ENCODE assay signal across 20 mouse cellular contexts in genomic region chr11:18031049-18031448, GRCm38 (mm10).
DNase-seq lines count a peak whose midpoint lies in the region; ATAC-seq lines count a peak whose summit lies in the region.
"Had no signal": no experiment of that assay in that cellular context is flagged by ENCODE, and none has a peak within 500 bp of the region (broad histone marks: within the 10 kb centered on the region; RNA-seq: fewer than 3 reads in every experiment).

No protein-coding gene starts in this region.

- no peaks in the 10 kb centered on the region for H3K9me3 ChIP-seq in midbrain, embryonic 11.5 days (ENCODE audit: control insufficient read depth, low read length)
- H3K9me3 ChIP-seq in midbrain, embryonic 13.5 days, result no peaks in the 10 kb centered on the region
- H3K9me3 ChIP-seq: embryonic facial prominence, embryonic 10.5 days; embryonic facial prominence, embryonic 12.5 days; forebrain, embryonic 13.5 days; forebrain, embryonic 15.5 days had no signal

- H3K27ac ChIP-seq in midbrain, embryonic 11.5 days (ENCODE audit: low read depth, low read length), result no peak overlapping the region
- H3K27ac ChIP-seq in midbrain, embryonic 13.5 days, result no peak overlapping the region
- H3K27ac ChIP-seq: embryonic facial prominence, embryonic 10.5 days; embryonic facial prominence, embryonic 12.5 days; forebrain, embryonic 13.5 days; forebrain, embryonic 15.5 days had no signal

- no peak overlapping the region for H3K4me3 ChIP-seq in midbrain, embryonic 11.5 days (ENCODE audit: low read depth, low read length)
- no peak overlapping the region for H3K4me3 ChIP-seq in midbrain, embryonic 13.5 days (replicated peaks)
- H3K4me3 ChIP-seq: embryonic facial prominence, embryonic 10.5 days; embryonic facial prominence, embryonic 12.5 days; forebrain, embryonic 13.5 days; forebrain, embryonic 15.5 days had no signal

- peak; percentile 23 for DNase-seq in midbrain, embryonic 11.5 days (ENCODE audit: low spot score, missing footprints)
- DNase-seq in lung, postnatal 25 days (ENCODE audit: low spot score), result no peak
- no peak for DNase-seq in adrenal gland, postnatal 10 days
- DNase-seq: adrenal gland, adult 2 months; adrenal gland, postnatal 14 days; adrenal gland, postnatal 36 days; B cell, adult 2 months; cerebellum, adult 11-12 months; cerebellum, adult 2 months; cerebellum, adult 9-10 months; cerebellum, postnatal 10 days; cerebellum, postnatal 25 days; forebrain, postnatal 0 days had no signal

- 91% methylated on average over 4 of the region's 4 CpGs for WGBS in midbrain, embryonic 11.5 days
- 94% methylated on average over 4 of the region's 4 CpGs for WGBS in midbrain, embryonic 13.5 days

- H3K4me1 ChIP-seq in midbrain, embryonic 11.5 days (ENCODE audit: control insufficient read depth, insufficient read depth, low read length), result no peaks in the 10 kb centered on the region
- H3K4me1 ChIP-seq in midbrain, embryonic 13.5 days (replicated peaks), result no peaks in the 10 kb centered on the region
- H3K4me1 ChIP-seq: embryonic facial prominence, embryonic 10.5 days; embryonic facial prominence, embryonic 12.5 days; forebrain, embryonic 13.5 days; forebrain, embryonic 15.5 days had no signal

- no peak overlapping the region for H3K9ac ChIP-seq in midbrain, embryonic 11.5 days (ENCODE audit: low read length)
- no peak overlapping the region for H3K9ac ChIP-seq in midbrain, embryonic 13.5 days (replicated peaks)
- H3K9ac ChIP-seq: embryonic facial prominence, embryonic 12.5 days; forebrain, embryonic 13.5 days; forebrain, embryonic 15.5 days; forebrain, postnatal 0 days had no signal

- H3K36me3 ChIP-seq in midbrain, embryonic 11.5 days (ENCODE audit: control insufficient read depth, insufficient read depth, low read length), result no peaks in the 10 kb centered on the region
- H3K36me3 ChIP-seq in midbrain, embryonic 13.5 days, result no peaks in the 10 kb centered on the region
- H3K36me3 ChIP-seq: embryonic facial prominence, embryonic 10.5 days; embryonic facial prominence, embryonic 12.5 days; forebrain, embryonic 15.5 days had no signal

- no peaks in the 10 kb centered on the region for H3K27me3 ChIP-seq in midbrain, embryonic 11.5 days (ENCODE audit: control insufficient read depth, insufficient read depth, low read length)
- H3K27me3 ChIP-seq in midbrain, embryonic 13.5 days, result no peaks in the 10 kb centered on the region
- H3K27me3 ChIP-seq: embryonic facial prominence, embryonic 12.5 days; forebrain, embryonic 13.5 days; forebrain, embryonic 15.5 days had no signal

- no peak for ATAC-seq in midbrain, embryonic 11.5 days (ENCODE audit: low FRiP score)
- ATAC-seq in midbrain, embryonic 13.5 days, result no peak
- peak; percentile 27; the same call in 1 of the 2 replicates for ATAC-seq in megakaryocyte, adult 5-6 weeks (ENCODE audit: poor library complexity, severe bottlenecking)
- ATAC-seq: CD4-positive, CD25-positive, alpha-beta regulatory T cell, adult 4 months; forebrain, embryonic 13.5 days; forebrain, embryonic 15.5 days; forebrain, postnatal 0 days had no signal

- H3K4me2 ChIP-seq in midbrain, embryonic 11.5 days, result no peak overlapping the region
- no peak overlapping the region for H3K4me2 ChIP-seq in midbrain, embryonic 13.5 days (replicated peaks)
- H3K4me2 ChIP-seq: embryonic facial prominence, embryonic 12.5 days; forebrain, embryonic 13.5 days; forebrain, embryonic 15.5 days had no signal
